Mouse (Mus musculus): ENCODE measurements around the gene Ints6. TPM values are rescaled to one million over a fixed set of nuclear protein-coding genes. Genes with fewer than 3 reads are reported as not detected.

Gene Ints6
- polyA plus RNA-seq, 1 experiment from 2014 or later: 32.1 TPM

DNA sequence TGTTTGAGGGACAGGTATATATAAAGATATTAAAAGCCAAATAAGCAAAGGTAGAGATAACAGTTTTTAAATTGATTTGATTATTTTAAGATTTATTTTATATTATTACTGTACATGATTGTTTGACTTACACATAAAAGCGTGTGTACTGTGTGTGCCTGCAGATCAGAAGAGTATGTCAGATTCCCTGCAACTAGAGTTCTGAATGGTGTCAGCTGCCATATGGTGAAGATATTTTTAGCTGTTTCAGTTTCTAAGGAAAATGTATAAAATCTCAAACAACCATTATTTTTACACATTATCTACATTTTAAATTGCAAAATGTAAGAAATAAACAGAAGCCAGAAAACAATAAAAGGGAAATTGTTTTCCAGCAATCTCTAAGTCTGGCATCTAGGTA is 39.3 kb downstream of the Ints6 start:
- Histone ChIP-seq H3K4me3 (ENCODE audit: low read length) (no peak overlapping the region), H3K27ac (ENCODE audit: low read depth, low read length) (no peak overlapping the region), H3K4me2 (replicated peaks; ENCODE audit: low read depth, low read length) (no peak overlapping the region), H3K9me3 (ENCODE audit: control insufficient read depth, low read length) (no peaks in the 10 kb centered on the region), H3K27me3 (ENCODE audit: control insufficient read depth, insufficient read depth, low read length) (no peaks in the 10 kb centered on the region), H3K36me3 (ENCODE audit: control insufficient read depth, insufficient read depth, low read length) (no peaks in the 10 kb centered on the region; the same call in 1 of the 2 replicates), H3K9ac (ENCODE audit: low read depth, low read length) (no peak overlapping the region), H3K4me1 (ENCODE audit: control insufficient read depth, insufficient read depth, low read length) (no peaks in the 10 kb centered on the region)
- no peak for ATAC-seq (ENCODE audit: low FRiP score, low TSS enrichment)
- 81% methylated on average over 1 of the region's 1 CpGs for WGBS

DNA sequence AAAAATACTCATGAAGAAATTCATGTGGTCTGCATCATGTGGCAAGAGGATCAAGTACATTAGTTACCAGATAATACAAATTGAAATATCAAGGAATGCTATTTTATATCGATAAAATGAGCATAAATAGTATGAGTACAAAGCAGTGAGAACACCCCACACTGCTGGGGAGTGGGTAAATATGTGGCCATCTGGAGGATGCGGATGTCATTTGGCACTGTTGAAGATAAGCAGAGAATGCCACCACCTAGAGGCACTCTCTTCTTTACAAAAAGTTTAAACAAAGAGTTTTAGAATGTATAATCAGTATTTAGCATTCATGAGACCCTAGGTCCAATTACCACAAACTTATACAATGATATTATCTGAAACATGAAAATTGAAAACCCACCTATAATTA is 42.8 kb downstream of the Ints6 start:
- Histone ChIP-seq H3K4me2 (replicated peaks; ENCODE audit: low read depth, low read length) (no peak overlapping the region), H3K9ac (ENCODE audit: low read depth, low read length) (no peak overlapping the region), H3K27ac (ENCODE audit: low read depth, low read length) (no peak overlapping the region), H3K36me3 (ENCODE audit: control insufficient read depth, insufficient read depth, low read length) (peaks cover 25% of the 10 kb centered on the region), H3K9me3 (ENCODE audit: control insufficient read depth, low read length) (no peaks in the 10 kb centered on the region), H3K4me3 (ENCODE audit: low read length) (no peak overlapping the region), H3K4me1 (ENCODE audit: control insufficient read depth, insufficient read depth, low read length) (no peaks in the 10 kb centered on the region), H3K27me3 (ENCODE audit: control insufficient read depth, insufficient read depth, low read length) (no peaks in the 10 kb centered on the region)
- no peak for ATAC-seq (ENCODE audit: low FRiP score, low TSS enrichment)
- WGBS: 94% methylated on average over 2 of the region's 2 CpGs

DNA sequence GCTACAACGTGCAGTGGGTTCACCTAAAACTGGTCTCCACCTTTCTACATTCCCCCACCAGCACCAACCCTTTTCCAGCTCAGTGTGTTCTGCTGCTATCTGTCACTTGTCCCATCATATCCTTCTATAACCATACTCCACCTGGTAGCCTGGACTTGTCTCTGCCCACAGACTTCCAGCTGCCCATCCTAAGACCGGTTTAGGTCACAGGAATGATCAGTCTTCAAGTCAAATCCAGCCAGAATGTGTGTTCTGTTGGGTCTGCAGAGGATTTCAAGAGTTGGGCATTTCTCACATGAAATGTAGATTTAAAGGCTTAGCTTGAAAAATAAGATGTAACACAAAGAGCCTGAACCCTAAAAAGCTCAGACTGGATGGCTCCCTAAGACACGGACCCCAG is 87.3 kb downstream of the Ints6 start:
- 74% methylated on average over 3 of the region's 3 CpGs for WGBS
- Histone ChIP-seq H3K4me2 (replicated peaks; ENCODE audit: low read depth, low read length) (no peak overlapping the region), H3K4me1 (ENCODE audit: control insufficient read depth, insufficient read depth, low read length) (no peaks in the 10 kb centered on the region), H3K36me3 (ENCODE audit: control insufficient read depth, insufficient read depth, low read length) (no peaks in the 10 kb centered on the region), H3K9me3 (ENCODE audit: control insufficient read depth, low read length) (no peaks in the 10 kb centered on the region), H3K27me3 (ENCODE audit: control insufficient read depth, insufficient read depth, low read length) (no peaks in the 10 kb centered on the region), H3K27ac (ENCODE audit: low read depth, low read length) (no peak overlapping the region), H3K4me3 (ENCODE audit: low read length) (no peak overlapping the region), H3K9ac (ENCODE audit: low read depth, low read length) (no peak overlapping the region)
- ATAC-seq (ENCODE audit: low FRiP score, low TSS enrichment): no peak

DNA sequence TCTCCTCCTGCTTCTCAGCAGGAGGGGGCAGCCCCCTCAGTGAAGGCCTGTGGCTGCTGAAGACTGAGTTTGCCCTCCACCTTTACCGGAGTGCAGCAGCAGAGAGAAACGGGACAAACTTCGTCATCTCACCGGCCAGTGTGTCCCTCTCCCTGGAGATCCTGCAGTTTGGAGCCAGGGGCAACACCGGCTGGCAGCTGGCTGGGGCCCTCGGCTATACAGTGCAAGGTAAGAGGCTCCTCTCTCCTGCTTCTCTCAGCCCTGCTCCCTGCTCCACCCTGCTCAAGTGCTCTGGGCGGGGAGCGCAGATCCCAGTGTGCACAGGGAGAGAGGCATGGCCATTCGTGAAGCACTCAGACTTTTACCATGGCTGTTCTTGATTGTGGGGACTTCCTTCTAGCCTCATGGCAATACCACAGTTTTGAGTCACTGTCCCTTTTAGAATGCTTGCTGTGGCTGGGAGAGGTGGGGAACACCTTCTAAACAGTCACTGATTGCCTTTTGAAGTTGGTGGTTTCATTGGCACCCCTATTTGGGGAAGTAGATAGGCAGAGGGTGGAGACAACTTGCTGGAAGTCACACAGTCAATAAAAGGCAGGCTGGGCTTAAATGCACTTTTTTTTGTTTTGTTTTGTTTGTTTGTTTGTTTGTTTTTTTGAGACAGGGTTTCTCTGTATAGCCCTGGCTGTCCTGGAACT is 95.8 kb downstream of the Ints6 start:
- Histone ChIP-seq H3K4me2 (replicated peaks; ENCODE audit: low read depth, low read length) (no peak overlapping the region), H3K4me3 (ENCODE audit: low read length) (no peak overlapping the region), H3K27me3 (ENCODE audit: control insufficient read depth, insufficient read depth, low read length) (no peaks in the 10 kb centered on the region), H3K36me3 (ENCODE audit: control insufficient read depth, insufficient read depth, low read length) (no peaks in the 10 kb centered on the region), H3K9ac (ENCODE audit: low read depth, low read length) (no peak overlapping the region), H3K4me1 (ENCODE audit: control insufficient read depth, insufficient read depth, low read length) (no peaks in the 10 kb centered on the region), H3K27ac (ENCODE audit: low read depth, low read length) (no peak overlapping the region), H3K9me3 (ENCODE audit: control insufficient read depth, low read length) (no peaks in the 10 kb centered on the region)
- 45% methylated on average over 9 of the region's 9 CpGs for WGBS
- ATAC-seq (ENCODE audit: low FRiP score, low TSS enrichment): no peak

DNA sequence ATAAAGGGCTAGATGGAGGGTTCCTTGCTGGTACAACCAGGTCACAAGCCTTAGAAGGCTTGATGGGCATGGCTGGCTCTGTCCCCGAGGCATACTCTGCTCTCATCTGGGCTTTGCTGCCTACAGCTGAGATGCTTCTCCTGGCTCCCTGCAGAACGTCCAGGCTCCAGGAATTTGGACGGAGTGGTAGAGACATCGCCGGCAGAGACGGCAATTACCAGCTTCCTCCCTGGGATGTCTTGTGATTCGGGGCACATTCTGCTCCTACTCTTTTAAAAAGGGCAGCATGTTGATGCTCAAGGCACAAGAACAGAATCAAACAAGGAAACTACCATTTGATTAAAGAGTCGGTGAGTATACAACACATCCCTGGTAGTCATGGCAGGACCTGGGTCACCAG is 97.6 kb downstream of the Ints6 start, which contains the start of gene Serpine3:
TSS of gene Serpine3 (plus strand) at position 301 of the 400 bp plus-strand sequence.
- H3K9ac ChIP-seq (ENCODE audit: low read depth, low read length): no peak within 1 kb of the TSS
- no peaks in the 10 kb centered on the region for H3K27me3 ChIP-seq (ENCODE audit: control insufficient read depth, insufficient read depth, low read length)
- H3K9me3 ChIP-seq (ENCODE audit: control insufficient read depth, low read length): no peaks in the 10 kb centered on the region
- no peaks in the 10 kb centered on the region for H3K36me3 ChIP-seq (ENCODE audit: control insufficient read depth, insufficient read depth, low read length)
- H3K27ac ChIP-seq (ENCODE audit: low read depth, low read length): no peak within 1 kb of the TSS
- no peaks in the 10 kb centered on the region for H3K4me1 ChIP-seq (ENCODE audit: control insufficient read depth, insufficient read depth, low read length)
- H3K4me3 ChIP-seq (ENCODE audit: low read length): no peak within 1 kb of the TSS
- H3K4me2 ChIP-seq (replicated peaks; ENCODE audit: low read depth, low read length): no peak within 1 kb of the TSS
- WGBS: 80% methylated on average over 8 of the region's 8 CpGs
- no peak for ATAC-seq (ENCODE audit: low FRiP score, low TSS enrichment)

DNA sequence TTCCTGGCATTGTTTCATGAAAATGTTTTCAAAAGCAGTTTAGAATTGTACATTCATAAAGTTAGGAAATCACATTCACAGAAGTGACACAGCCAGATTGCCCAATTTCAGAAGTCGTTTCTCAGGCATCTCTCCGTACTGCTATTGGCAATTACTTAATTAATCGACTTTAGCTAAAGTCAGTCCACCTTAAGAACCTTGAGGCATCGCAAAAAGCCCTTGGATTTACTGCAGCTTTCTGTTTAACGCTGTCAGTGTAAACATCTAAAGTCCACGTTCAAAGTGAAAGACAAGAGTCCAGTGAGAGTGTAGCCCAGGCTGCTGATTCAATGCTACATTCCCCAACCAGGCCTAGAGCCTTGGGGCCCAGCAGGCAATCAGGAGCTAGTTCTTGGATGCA is 98.6 kb downstream of the Ints6 start:
- no peak overlapping the region for H3K4me3 ChIP-seq (ENCODE audit: low read length)
- H3K4me2 ChIP-seq (replicated peaks; ENCODE audit: low read depth, low read length): no peak overlapping the region
- no peaks in the 10 kb centered on the region for H3K36me3 ChIP-seq (ENCODE audit: control insufficient read depth, insufficient read depth, low read length)
- H3K27ac ChIP-seq (ENCODE audit: low read depth, low read length): no peak overlapping the region
- WGBS: 70% methylated on average over 6 of the region's 6 CpGs
- no peaks in the 10 kb centered on the region for H3K9me3 ChIP-seq (ENCODE audit: control insufficient read depth, low read length)
- ATAC-seq (ENCODE audit: low FRiP score, low TSS enrichment): no peak
- no peaks in the 10 kb centered on the region for H3K27me3 ChIP-seq (ENCODE audit: control insufficient read depth, insufficient read depth, low read length)
- no peaks in the 10 kb centered on the region for H3K4me1 ChIP-seq (ENCODE audit: control insufficient read depth, insufficient read depth, low read length)
- H3K9ac ChIP-seq (ENCODE audit: low read depth, low read length): no peak overlapping the region

DNA sequence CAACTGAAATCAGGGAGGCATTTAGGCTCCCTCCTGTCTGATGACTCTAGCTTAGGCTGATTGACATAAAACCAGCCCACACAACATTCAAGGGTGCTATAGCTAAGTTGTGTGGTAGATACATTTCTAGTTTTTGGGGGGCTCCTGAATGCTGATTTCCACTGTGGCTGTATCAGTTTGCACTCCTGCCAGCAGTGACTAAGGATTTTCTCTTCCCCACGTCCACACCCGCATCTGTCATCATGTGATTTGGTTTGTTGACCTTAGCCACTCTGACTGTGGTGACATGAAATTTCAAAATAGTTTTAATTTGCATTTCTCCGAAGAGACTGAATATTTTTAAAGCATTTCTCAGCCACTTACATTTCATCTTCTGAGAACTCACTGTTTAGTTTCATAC is 103.5 kb downstream of the Ints6 start:
- Histone ChIP-seq H3K27ac (ENCODE audit: low read depth, low read length) (no peak overlapping the region), H3K36me3 (ENCODE audit: control insufficient read depth, insufficient read depth, low read length) (no peaks in the 10 kb centered on the region), H3K9ac (ENCODE audit: low read depth, low read length) (no peak overlapping the region), H3K4me3 (ENCODE audit: low read length) (no peak overlapping the region), H3K27me3 (ENCODE audit: control insufficient read depth, insufficient read depth, low read length) (no peaks in the 10 kb centered on the region), H3K4me2 (replicated peaks; ENCODE audit: low read depth, low read length) (no peak overlapping the region), H3K9me3 (ENCODE audit: control insufficient read depth, low read length) (no peaks in the 10 kb centered on the region), H3K4me1 (ENCODE audit: control insufficient read depth, insufficient read depth, low read length) (no peaks in the 10 kb centered on the region)
- 75% methylated on average over 3 of the region's 3 CpGs for WGBS
- ATAC-seq (ENCODE audit: low FRiP score, low TSS enrichment): no peak

DNA sequence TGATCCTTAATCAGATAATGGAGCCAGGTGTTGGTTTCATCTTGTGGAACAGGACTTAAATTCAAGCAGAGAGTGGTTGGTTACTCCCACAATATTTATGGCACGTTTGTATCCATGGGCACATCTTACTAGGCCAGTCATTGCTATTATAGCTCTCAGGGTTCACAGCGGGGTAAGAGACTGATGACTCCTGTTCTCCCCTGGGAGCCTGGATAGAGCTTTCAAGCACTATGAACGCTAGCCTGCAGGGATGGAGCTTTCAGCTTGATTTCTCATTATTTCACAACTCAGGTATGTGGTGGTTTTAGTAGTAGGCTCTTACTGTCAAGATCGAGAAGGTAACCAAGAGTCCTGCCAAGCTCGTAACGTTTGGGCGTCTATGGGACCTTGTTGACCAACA is 105.0 kb downstream of the Ints6 start:
- H3K4me3 ChIP-seq (ENCODE audit: low read length): no peak overlapping the region
- 86% methylated on average over 7 of the region's 7 CpGs for WGBS
- ATAC-seq (ENCODE audit: low FRiP score, low TSS enrichment): no peak
- no peaks in the 10 kb centered on the region for H3K36me3 ChIP-seq (ENCODE audit: control insufficient read depth, insufficient read depth, low read length)
- H3K9ac ChIP-seq (ENCODE audit: low read depth, low read length): no peak overlapping the region
- H3K4me1 ChIP-seq (ENCODE audit: control insufficient read depth, insufficient read depth, low read length): no peaks in the 10 kb centered on the region
- no peaks in the 10 kb centered on the region for H3K27me3 ChIP-seq (ENCODE audit: control insufficient read depth, insufficient read depth, low read length)
- no peaks in the 10 kb centered on the region for H3K9me3 ChIP-seq (ENCODE audit: control insufficient read depth, low read length)
- H3K27ac ChIP-seq (ENCODE audit: low read depth, low read length): no peak overlapping the region
- no peak overlapping the region for H3K4me2 ChIP-seq (replicated peaks; ENCODE audit: low read depth, low read length)

DNA sequence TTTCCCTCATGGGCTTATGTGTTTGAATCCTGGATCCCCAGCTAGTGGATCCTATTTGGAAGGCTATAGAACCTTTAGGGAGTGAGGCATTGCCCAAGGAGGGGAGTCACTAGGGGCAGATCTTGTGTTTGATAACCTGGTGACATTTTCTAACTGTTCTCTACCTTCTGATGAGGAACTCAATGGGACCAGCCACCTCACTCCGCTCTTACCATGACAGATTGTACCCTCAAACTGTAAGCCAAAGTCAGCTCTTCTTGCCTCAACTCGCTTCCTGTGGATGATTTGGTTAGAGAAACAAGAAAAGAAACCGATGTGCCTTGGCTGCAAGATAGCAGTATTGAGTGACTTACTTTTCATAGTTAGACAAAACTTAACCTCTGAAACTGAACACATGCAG is 109.2 kb downstream of the Ints6 start:
- no peak overlapping the region for H3K9ac ChIP-seq (ENCODE audit: low read depth, low read length)
- H3K4me1 ChIP-seq (ENCODE audit: control insufficient read depth, insufficient read depth, low read length): no peaks in the 10 kb centered on the region
- no peaks in the 10 kb centered on the region for H3K9me3 ChIP-seq (ENCODE audit: control insufficient read depth, low read length)
- no peaks in the 10 kb centered on the region for H3K27me3 ChIP-seq (ENCODE audit: control insufficient read depth, insufficient read depth, low read length)
- 94% methylated on average over 3 of the region's 3 CpGs for WGBS
- no peak overlapping the region for H3K27ac ChIP-seq (ENCODE audit: low read depth, low read length)
- no peak for ATAC-seq (ENCODE audit: low FRiP score, low TSS enrichment)
- H3K4me3 ChIP-seq (ENCODE audit: low read length): no peak overlapping the region
- H3K36me3 ChIP-seq (ENCODE audit: control insufficient read depth, insufficient read depth, low read length): no peaks in the 10 kb centered on the region
- no peak overlapping the region for H3K4me2 ChIP-seq (replicated peaks; ENCODE audit: low read depth, low read length)

Data from kidney, embryonic 14.5 days (tissue).